ENCODE assay signal across 21 mouse cellular contexts in genomic region chr4:32940984-32941383, GRCm38 (mm10). TPM values are rescaled to one million over a fixed set of nuclear protein-coding genes. Genes with fewer than 3 reads are reported as not detected.
"Had no signal": no experiment of that assay in that cellular context is flagged by ENCODE, and none has a peak within 500 bp of the region (broad histone marks: within the 10 kb centered on the region; RNA-seq: fewer than 3 reads in every experiment).

No protein-coding gene starts in this region.

- H3K27me3 ChIP-seq: lung, embryonic 15.5 days; midbrain, embryonic 13.5 days; neural tube, embryonic 13.5 days; neural tube, embryonic 15.5 days had no signal

- H3K27ac ChIP-seq: lung, embryonic 15.5 days; macrophage; midbrain, embryonic 13.5 days; neural tube, embryonic 13.5 days; neural tube, embryonic 15.5 days had no signal

- DNase-seq: lung, adult 2 months; lung, postnatal 14 days; lung, postnatal 36 days; retina, postnatal 1 day; right cerebral cortex, adult 18-20 months; right cerebral cortex, postnatal 25 days; right cerebral cortex, postnatal 4 days; spleen, adult 18-20 months; thymus, adult 18-20 months; thymus, postnatal 14 days; thymus, postnatal 36 days had no signal

- H3K4me1 ChIP-seq: megakaryocyte, embryonic 14.5 days; neural tube, embryonic 15.5 days had no signal

- H3K9me3 ChIP-seq: lung, embryonic 15.5 days; megakaryocyte, embryonic 14.5 days; midbrain, embryonic 13.5 days; neural tube, embryonic 13.5 days; neural tube, embryonic 15.5 days had no signal

- ATAC-seq: lung, postnatal 0 days; midbrain, embryonic 13.5 days; midbrain, embryonic 16.5 days had no signal

- H3K4me3 ChIP-seq: lung, embryonic 15.5 days; megakaryocyte, embryonic 14.5 days; midbrain, embryonic 13.5 days; myocyte; neural tube, embryonic 13.5 days; neural tube, embryonic 15.5 days had no signal

- H3K36me3 ChIP-seq: lung, embryonic 15.5 days; midbrain, embryonic 13.5 days; neural tube, embryonic 13.5 days; neural tube, embryonic 15.5 days had no signal

- H3K9ac ChIP-seq: lung, embryonic 15.5 days; midbrain, embryonic 13.5 days; neural tube, embryonic 13.5 days; neural tube, embryonic 15.5 days had no signal

RNA-seq across cellular contexts. Expression of gene Rragd, which starts 41.9 kb away (rescaled TPM):
- total RNA-seq: megakaryocyte progenitor cell, adult 5-6 weeks had no signal
